Mouse (Mus musculus): ENCODE measurements around the gene 4933406M09Rik. TPM values are rescaled to one million over a fixed set of nuclear protein-coding genes. Genes with fewer than 3 reads are reported as not detected.

Gene 4933406M09Rik
- polyA plus RNA-seq (2012; rRNA removed; ENCODE audit: low replicate concordance) = not detected in 2 replicates

DNA sequence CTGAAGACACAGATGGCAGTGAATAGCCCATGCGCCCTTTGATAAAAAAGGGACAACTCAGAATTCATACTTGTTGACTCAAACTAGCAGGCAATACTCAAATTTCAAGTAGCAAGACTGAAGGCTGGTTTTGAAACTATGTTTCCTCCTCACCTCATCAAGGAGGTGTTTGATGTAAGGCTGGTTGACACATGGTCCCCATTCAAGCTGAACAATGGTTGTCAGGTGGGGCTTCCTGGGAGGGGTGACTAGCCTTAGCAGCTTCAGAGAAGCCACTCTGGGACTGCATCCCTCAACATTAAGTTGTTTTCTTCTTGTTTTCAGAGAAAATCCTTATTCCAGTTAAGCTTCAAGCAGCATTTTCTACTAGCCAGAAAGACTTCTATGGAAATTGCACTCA is at the start of gene 4933406M09Rik:
TSS of gene 4933406M09Rik (plus strand) at position 275 of the 400 bp plus-strand sequence.

DNA sequence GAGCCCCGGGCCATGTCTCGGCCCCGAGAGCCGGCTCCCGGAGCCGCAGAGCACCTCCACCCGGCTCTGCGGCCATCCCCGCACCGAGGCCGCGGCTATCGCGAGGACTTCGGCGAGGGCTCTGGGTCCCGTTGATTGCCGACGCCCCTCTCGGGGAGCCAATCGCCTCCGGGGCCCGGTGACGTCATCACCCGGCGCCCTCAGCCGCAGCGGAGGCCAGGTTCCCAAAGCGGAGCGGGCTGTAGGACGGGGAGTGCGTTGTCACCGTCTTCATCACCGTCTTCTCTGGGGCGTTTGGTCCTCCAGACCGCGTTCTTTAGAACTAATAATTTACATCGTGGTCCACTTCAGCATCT is 23.9 kb upstream of the 4933406M09Rik start, which contains the start of gene Tmem183a:
TSS of gene Tmem183a (minus strand) at position 123 of the 356 bp plus-strand sequence.

DNA sequence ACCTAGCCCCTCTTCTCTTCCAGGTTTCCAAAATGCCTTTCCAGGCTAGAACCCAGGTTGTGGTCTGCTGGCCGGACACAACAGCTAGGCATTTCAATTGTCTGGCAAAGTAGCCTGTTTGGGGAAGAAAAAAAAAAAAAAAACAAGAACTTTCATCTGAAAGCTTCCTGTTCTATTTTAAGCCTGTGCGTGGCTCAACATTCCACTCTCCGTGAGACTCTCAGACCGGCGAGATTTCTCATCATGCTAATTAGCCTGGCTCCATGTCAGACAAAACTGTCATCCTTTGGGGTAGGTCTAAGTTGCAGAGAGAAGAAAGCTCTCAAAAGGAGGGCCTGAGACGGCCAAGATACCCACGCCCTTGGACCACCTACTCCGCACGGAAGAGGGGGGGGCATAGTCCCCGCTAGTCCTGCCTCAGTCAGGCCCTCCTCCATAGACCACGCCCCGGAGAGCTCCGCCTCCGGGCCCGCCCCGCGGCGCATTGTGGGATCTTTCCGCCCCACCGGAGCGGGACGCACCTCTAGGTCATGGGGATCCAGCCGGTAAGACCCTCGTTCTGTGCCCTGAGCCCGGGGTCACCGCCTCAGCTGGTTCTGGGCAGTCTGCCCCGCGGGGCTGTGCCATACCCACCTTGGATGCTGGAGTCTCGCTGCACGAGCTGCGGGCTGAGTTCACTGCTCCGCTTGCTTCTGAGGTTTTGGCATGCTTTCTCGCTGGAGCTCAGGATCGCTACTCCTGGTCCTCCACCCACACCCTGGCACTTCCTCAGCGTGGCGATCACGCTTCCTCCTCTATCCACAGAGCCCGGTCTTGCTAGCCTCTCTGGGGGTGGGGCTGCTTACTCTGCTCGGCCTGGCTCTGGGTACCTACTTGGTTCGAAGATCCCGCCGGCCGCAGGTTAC is 20.0 kb downstream of the 4933406M09Rik start, which contains the start of gene Cyb5r1:
TSS of gene Cyb5r1 (plus strand) at position 51 of the 905 bp plus-strand sequence.

DNA sequence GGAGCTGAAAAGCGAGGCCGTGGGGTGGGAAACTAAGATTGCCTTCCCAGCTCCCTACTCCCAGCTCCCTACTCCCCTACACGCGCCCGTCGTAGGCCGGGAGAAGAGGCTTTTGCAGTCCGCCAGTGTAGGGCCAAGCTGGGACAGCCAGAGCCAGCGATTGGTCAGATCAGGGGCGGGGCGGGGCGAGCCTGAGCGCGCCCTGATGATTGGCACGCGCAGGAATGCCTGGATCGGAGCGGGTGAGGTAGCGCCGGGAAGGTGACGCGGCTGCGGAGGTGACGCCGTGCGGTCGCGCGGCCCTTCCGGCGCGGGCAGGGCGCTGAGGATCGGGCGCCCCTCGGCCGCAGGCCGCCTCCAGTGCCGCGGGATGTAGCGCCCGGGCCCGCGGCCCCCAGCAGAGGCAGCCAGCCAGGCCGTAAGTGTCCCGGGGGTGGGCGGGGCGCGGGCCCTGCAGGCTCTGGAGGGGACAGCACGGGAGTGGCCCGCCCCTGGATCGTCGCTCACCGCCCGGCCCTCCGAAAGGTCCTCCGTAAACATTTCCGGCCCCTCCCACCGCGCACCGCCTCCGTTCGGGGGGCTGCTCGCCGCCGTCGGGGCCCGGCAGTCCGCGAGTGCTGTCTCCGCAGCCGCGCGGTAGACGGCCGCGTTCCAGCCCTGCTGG is 29.6 kb downstream of the 4933406M09Rik start, which contains the start of gene Adipor1:
TSS of gene Adipor1 (plus strand) at position 211 of the 664 bp plus-strand sequence.

Other genes with a start within 250 kb of the 4933406M09Rik start
- 0.89 and 3.3 TPM in 2 replicates for gene Chil1, start 203.8 kb upstream of the 4933406M09Rik start, polyA plus RNA-seq (2012; rRNA removed; ENCODE audit: low replicate concordance)
- gene Mybph, start 192.5 kb upstream of the 4933406M09Rik start, polyA plus RNA-seq (2012; rRNA removed; ENCODE audit: low replicate concordance) = 0.12 and 0.37 TPM in 2 replicates
- gene Adora1, start 150.5 kb upstream of the 4933406M09Rik start, polyA plus RNA-seq (2012; rRNA removed; ENCODE audit: low replicate concordance) = 36.5 and 95.7 TPM in 2 replicates
- not detected in 2 replicates for gene Myog, start 96.0 kb upstream of the 4933406M09Rik start, polyA plus RNA-seq (2012; rRNA removed; ENCODE audit: low replicate concordance)
- gene Ppfia4, start 53.0 kb upstream of the 4933406M09Rik start, polyA plus RNA-seq (2012; rRNA removed; ENCODE audit: low replicate concordance) = 5.2 and 14.4 TPM in 2 replicates
- 52.0 and 84.6 TPM in 2 replicates for gene Tmem183a, start 24.0 kb upstream of the 4933406M09Rik start, polyA plus RNA-seq (2012; rRNA removed; ENCODE audit: low replicate concordance)
- gene Cyb5r1, start 19.6 kb downstream of the 4933406M09Rik start, polyA plus RNA-seq (2012; rRNA removed; ENCODE audit: low replicate concordance) = 58.7 and 118 TPM in 2 replicates
- 122 and 148 TPM in 2 replicates for gene Adipor1, start 29.4 kb downstream of the 4933406M09Rik start, polyA plus RNA-seq (2012; rRNA removed; ENCODE audit: low replicate concordance)
- gene Klhl12, start 69.6 kb downstream of the 4933406M09Rik start, polyA plus RNA-seq (2012; rRNA removed; ENCODE audit: low replicate concordance) = 6.7 and 11.5 TPM in 2 replicates
- gene Rabif, start 108.7 kb downstream of the 4933406M09Rik start, polyA plus RNA-seq (2012; rRNA removed; ENCODE audit: low replicate concordance) = 16.9 and 19.5 TPM in 2 replicates
- 0.09 TPM in 1 of 2 replicates, not detected in the other for gene Mgat4e, start 163.7 kb downstream of the 4933406M09Rik start, polyA plus RNA-seq (2012; rRNA removed; ENCODE audit: low replicate concordance)
- gene Kdm5b, start 174.2 kb downstream of the 4933406M09Rik start, polyA plus RNA-seq (2012; rRNA removed; ENCODE audit: low replicate concordance) = 9.5 and 21.1 TPM in 2 replicates

Measured in subcutaneous adipose tissue, adult 2 months (tissue).